Mouse (Mus musculus) adrenal gland, postnatal 4 days (tissue): Measurements from ENCODE around the gene Zfp639. TPM values are rescaled to one million over a fixed set of nuclear protein-coding genes. Genes with fewer than 3 reads are reported as not detected.

ENCODE experiments used
- total RNA-seq, 2 experiments: library from RNA; stranded (reverse); gene quantifications; 2 replicates each; pipeline ENCODE4 v1.2.3; 2021

Gene Zfp639
- total RNA-seq, 2 experiments from 2014 or later: 41.8 TPM

Other genes starting within 250 kb of the Zfp639 start
- 10 to 100 TPM; 20.2 to 23.7 TPM for gene Zmat3, start 144.2 kb upstream of the Zfp639 start, total RNA-seq
- gene Pik3ca, start 112.6 kb upstream of the Zfp639 start, total RNA-seq: 10 to 100 TPM; 49.5 to 54.0 TPM
- gene Kcnmb3, start 18.0 kb upstream of the Zfp639 start, total RNA-seq: 1 to 10 TPM in 1 of 2 experiments, under 1 TPM in 1; 0.17 to 2.0 TPM
- gene Mfn1, start 19.2 kb downstream of the Zfp639 start, total RNA-seq: 10 to 100 TPM; 61.0 to 62.5 TPM
- 10 to 100 TPM; 53.5 to 60.0 TPM for gene Gnb4, start 106.3 kb downstream of the Zfp639 start, total RNA-seq
- gene Actl6a, start 196.0 kb downstream of the Zfp639 start, total RNA-seq: 10 to 100 TPM; 60.0 to 64.9 TPM
- 100 to 1,000 TPM; 261 to 291 TPM for gene Ndufb5, start 226.7 kb downstream of the Zfp639 start, total RNA-seq
- gene Mrpl47, start 227.3 kb downstream of the Zfp639 start, total RNA-seq: 10 to 100 TPM; 35.5 to 37.9 TPM